Mouse (Mus musculus): Measurements from ENCODE around the gene Ttc9c.

DNA sequence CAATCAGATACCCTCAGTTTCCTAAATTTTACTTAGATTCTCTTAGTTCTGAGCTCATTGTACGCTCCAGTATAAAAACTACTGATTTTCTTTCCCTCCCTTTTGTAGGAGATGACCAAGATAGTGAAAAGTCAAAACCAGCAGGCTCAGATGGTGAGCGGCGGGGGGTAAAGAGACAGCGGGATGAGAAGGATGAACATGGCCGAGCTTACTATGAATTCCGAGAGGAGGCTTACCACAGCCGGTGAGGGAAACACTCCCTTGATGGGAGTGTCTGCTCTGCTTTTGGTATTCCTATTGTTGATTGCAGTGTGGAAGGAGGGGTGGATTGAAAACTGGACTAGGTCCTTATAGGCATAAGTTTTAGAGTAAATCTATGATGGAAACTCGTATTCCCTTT, 3.6 kb upstream of the Ttc9c start:
- TF ChIP-seq CTCF (IDR thresholded peaks at IDR 0.05; ENCODE audit: extremely low read depth, insufficient read depth, insufficient read length, insufficient replicate concordance): no peak
- no peak for TF ChIP-seq POLR2A (IDR thresholded peaks at IDR 0.05; ENCODE audit: low read depth, low read length)

Measured in spleen, adult 2 months (tissue).